ENCODE assay signal across 8 mouse cellular contexts in genomic region chr11:80429009-80429475, GRCm38 (mm10). TPM values are rescaled to one million over a fixed set of nuclear protein-coding genes. Genes with fewer than 3 reads are reported as not detected.
DNase-seq lines count a peak whose midpoint lies in the region; ATAC-seq and TF ChIP-seq lines count a peak whose summit lies in the region.

No protein-coding gene starts in this region.

- ATAC-seq in kidney, embryonic 16.5 days (ENCODE audit: low FRiP score, low TSS enrichment): no peak; the same call in 1 of the 2 replicates
- peak; percentile 68 for ATAC-seq in lung, embryonic 15.5 days (ENCODE audit: borderline replicate concordance, extremely low read depth, low FRiP score, low TSS enrichment)
- ATAC-seq in neural tube, embryonic 15.5 days (ENCODE audit: low FRiP score): no peak; the same call in 1 of the 2 replicates

- H3K9ac ChIP-seq in kidney, embryonic 16.5 days (replicated peaks; ENCODE audit: low read length): peak overlapping the region; percentile 96
- peak overlapping the region; percentile 95 for H3K9ac ChIP-seq in lung, embryonic 15.5 days
- H3K9ac ChIP-seq in neural tube, embryonic 15.5 days (replicated peaks): peak overlapping the region; percentile 97

- peaks cover 5% of the 10 kb centered on the region for H3K4me1 ChIP-seq in thymus, adult 2 months (replicated peaks; ENCODE audit: control insufficient read depth, insufficient read depth, low read length)
- H3K4me1 ChIP-seq in heart, embryonic 10.5 days: peaks cover 5% of the 10 kb centered on the region
- H3K4me1 ChIP-seq in kidney, embryonic 16.5 days (ENCODE audit: insufficient read depth, low read length): peaks cover 9% of the 10 kb centered on the region
- H3K4me1 ChIP-seq in lung, embryonic 15.5 days: peaks cover 7% of the 10 kb centered on the region
- peaks cover 16% of the 10 kb centered on the region for H3K4me1 ChIP-seq in neural tube, embryonic 15.5 days

- H3K27ac ChIP-seq in thymus, adult 2 months (ENCODE audit: control insufficient read depth, insufficient read depth, low read length): no peak overlapping the region; the same call in 1 of the 2 replicates
- peak overlapping the region; percentile 97 for H3K27ac ChIP-seq in heart, embryonic 10.5 days
- peak overlapping the region; percentile 82 for H3K27ac ChIP-seq in kidney, embryonic 16.5 days (ENCODE audit: low read length)
- H3K27ac ChIP-seq in lung, embryonic 15.5 days: peak overlapping the region; percentile 78
- peak overlapping the region; percentile 94 for H3K27ac ChIP-seq in neural tube, embryonic 15.5 days (replicated peaks)

- TF ChIP-seq CTCF in thymus, adult 2 months (IDR thresholded peaks at IDR 0.05; ENCODE audit: borderline replicate concordance, control insufficient read depth, extremely low read depth, insufficient read depth, low read length, poor library complexity): no peak

- H3K4me3 ChIP-seq in thymus, adult 2 months (ENCODE audit: control insufficient read depth, insufficient read depth, low read length): peak overlapping the region; percentile 95
- peak overlapping the region; percentile 98 for H3K4me3 ChIP-seq in heart, embryonic 10.5 days
- H3K4me3 ChIP-seq in kidney, embryonic 16.5 days (ENCODE audit: low read length): peak overlapping the region; percentile 98
- peak overlapping the region; percentile 91 for H3K4me3 ChIP-seq in lung, embryonic 15.5 days
- H3K4me3 ChIP-seq in neural tube, embryonic 15.5 days (replicated peaks): peak overlapping the region; percentile 96

- under 1% methylated on average over 37 of the region's 37 CpGs for WGBS in thymus, adult 2 months
- under 1% methylated on average over 37 of the region's 37 CpGs for WGBS in heart, embryonic 10.5 days
- WGBS in kidney, embryonic 16.5 days: under 1% methylated on average over 37 of the region's 37 CpGs
- under 1% methylated on average over 32 of the region's 37 CpGs for WGBS in lung, embryonic 15.5 days
- under 1% methylated on average over 36 of the region's 37 CpGs for WGBS in neural tube, embryonic 15.5 days

- no peaks in the 10 kb centered on the region for H3K9me3 ChIP-seq in heart, embryonic 10.5 days
- no peaks in the 10 kb centered on the region for H3K9me3 ChIP-seq in kidney, embryonic 16.5 days (ENCODE audit: low read length)
- H3K9me3 ChIP-seq in lung, embryonic 15.5 days: no peaks in the 10 kb centered on the region
- no peaks in the 10 kb centered on the region for H3K9me3 ChIP-seq in neural tube, embryonic 15.5 days (replicated peaks)

- TF ChIP-seq POLR2A in thymus, adult 2 months (IDR thresholded peaks at IDR 0.05; ENCODE audit: control insufficient read depth, extremely low read depth, insufficient read depth, low read length, poor library complexity): no peak

- peak; percentile 44 for DNase-seq in thymus, adult 2 months
- no peak for DNase-seq in thymus, postnatal 36 days
- DNase-seq in brain, adult 2 months (ENCODE audit: low read depth, low spot score): peak; percentile 40
- DNase-seq in heart, embryonic 10.5 days (ENCODE audit: low spot score): peak; percentile 84
- no peak for DNase-seq in cerebellum, adult 11-12 months

- peak overlapping the region; percentile 65 for H3K4me2 ChIP-seq in kidney, embryonic 16.5 days (replicated peaks; ENCODE audit: low read depth, low read length)
- H3K4me2 ChIP-seq in lung, embryonic 15.5 days: peak overlapping the region; percentile 77
- peak overlapping the region; percentile 77 for H3K4me2 ChIP-seq in neural tube, embryonic 15.5 days

- no peaks in the 10 kb centered on the region for H3K27me3 ChIP-seq in thymus, adult 2 months (ENCODE audit: control insufficient read depth, insufficient read depth, low read length)
- H3K27me3 ChIP-seq in heart, embryonic 10.5 days (ENCODE audit: insufficient read depth, poor library complexity, severe bottlenecking): no peaks in the 10 kb centered on the region
- H3K27me3 ChIP-seq in kidney, embryonic 16.5 days (ENCODE audit: insufficient read depth, low read length): no peaks in the 10 kb centered on the region
- H3K27me3 ChIP-seq in lung, embryonic 15.5 days: no peaks in the 10 kb centered on the region
- H3K27me3 ChIP-seq in neural tube, embryonic 15.5 days (replicated peaks): no peaks in the 10 kb centered on the region

- H3K36me3 ChIP-seq in thymus, adult 2 months (ENCODE audit: control insufficient read depth, insufficient read depth, low read length): peaks cover 20% of the 10 kb centered on the region
- peaks cover 23% of the 10 kb centered on the region for H3K36me3 ChIP-seq in heart, embryonic 10.5 days
- peaks cover 8% of the 10 kb centered on the region; the same call in 1 of the 2 replicates for H3K36me3 ChIP-seq in kidney, embryonic 16.5 days (ENCODE audit: insufficient read depth, low read length)
- H3K36me3 ChIP-seq in lung, embryonic 15.5 days: peaks cover 18% of the 10 kb centered on the region
- peaks cover 18% of the 10 kb centered on the region for H3K36me3 ChIP-seq in neural tube, embryonic 15.5 days

RNA-seq across cellular contexts. Expression of gene Psmd11, which starts 0.6 kb away (rescaled TPM):
- polyA plus RNA-seq in thymus, adult 2 months (2012; rRNA removed): 71.7 and 78.4 TPM in 2 replicates
- 248 and 309 TPM in 2 replicates for polyA plus RNA-seq in heart, embryonic 10.5 days (2016; fragmentation: Nextera tagmentation; extraction: Ambion mirVana)
- 321 and 327 TPM in 2 replicates for polyA plus RNA-seq in kidney, embryonic 16.5 days (2015; fragmentation: Nextera tagmentation; extraction: Ambion mirVana)
- 300 and 311 TPM in 2 replicates for polyA plus RNA-seq in lung, embryonic 15.5 days (2015; fragmentation: Nextera tagmentation; extraction: Ambion mirVana)
- 271 and 274 TPM in 2 replicates for polyA plus RNA-seq in neural tube, embryonic 15.5 days (2015; fragmentation: Nextera tagmentation; extraction: Ambion mirVana)

RNA-seq across cellular contexts. Expression of gene Zfp207, which starts 46.0 kb away (rescaled TPM):
- polyA plus RNA-seq in thymus, adult 2 months (2012; rRNA removed): 243 and 267 TPM in 2 replicates
- 191 and 222 TPM in 2 replicates for polyA plus RNA-seq in heart, embryonic 10.5 days (2016; fragmentation: Nextera tagmentation; extraction: Ambion mirVana)
- 234 and 255 TPM in 2 replicates for polyA plus RNA-seq in kidney, embryonic 16.5 days (2015; fragmentation: Nextera tagmentation; extraction: Ambion mirVana)
- 218 and 226 TPM in 2 replicates for polyA plus RNA-seq in lung, embryonic 15.5 days (2015; fragmentation: Nextera tagmentation; extraction: Ambion mirVana)
- 168 and 184 TPM in 2 replicates for polyA plus RNA-seq in neural tube, embryonic 15.5 days (2015; fragmentation: Nextera tagmentation; extraction: Ambion mirVana)

RNA-seq across cellular contexts. Expression of gene Cdk5r1, which starts 47.8 kb away (rescaled TPM):
- 10.8 and 12.3 TPM in 2 replicates for polyA plus RNA-seq in thymus, adult 2 months (2012; rRNA removed)
- polyA plus RNA-seq in heart, embryonic 10.5 days (2016; fragmentation: Nextera tagmentation; extraction: Ambion mirVana): 0.34 and 0.72 TPM in 2 replicates
- 0.57 and 0.85 TPM in 2 replicates for polyA plus RNA-seq in kidney, embryonic 16.5 days (2015; fragmentation: Nextera tagmentation; extraction: Ambion mirVana)
- 0.81 and 1.2 TPM in 2 replicates for polyA plus RNA-seq in lung, embryonic 15.5 days (2015; fragmentation: Nextera tagmentation; extraction: Ambion mirVana)
- polyA plus RNA-seq in neural tube, embryonic 15.5 days (2015; fragmentation: Nextera tagmentation; extraction: Ambion mirVana): 69.6 and 82.7 TPM in 2 replicates

RNA-seq across cellular contexts. Expression of gene 5730455P16Rik, which starts 51.2 kb away (rescaled TPM):
- polyA plus RNA-seq in thymus, adult 2 months (2012; rRNA removed): 5.4 and 8.6 TPM in 2 replicates
- polyA plus RNA-seq in heart, embryonic 10.5 days (2016; fragmentation: Nextera tagmentation; extraction: Ambion mirVana): 15.0 and 17.2 TPM in 2 replicates
- 15.4 and 19.7 TPM in 2 replicates for polyA plus RNA-seq in kidney, embryonic 16.5 days (2015; fragmentation: Nextera tagmentation; extraction: Ambion mirVana)
- polyA plus RNA-seq in lung, embryonic 15.5 days (2015; fragmentation: Nextera tagmentation; extraction: Ambion mirVana): 16.8 and 18.2 TPM in 2 replicates
- polyA plus RNA-seq in neural tube, embryonic 15.5 days (2015; fragmentation: Nextera tagmentation; extraction: Ambion mirVana): 34.7 and 41.3 TPM in 2 replicates

Comparison
In these comparisons a context has a peak if more than half of its experiments do, and no peak if none do; other contexts are left out.
1. DNase-seq: peak in thymus, adult 2 months (single experiment), brain, adult 2 months (single experiment) and heart, embryonic 10.5 days (single experiment); none in thymus, postnatal 36 days (0 of 2) and cerebellum, adult 11-12 months (single experiment).
2. Peak in every context shown above with its lines, with median percentiles within 50 percentile points of each other: H3K4me3 ChIP-seq, H3K4me2 ChIP-seq and H3K9ac ChIP-seq.